11 mouse cellular contexts compared by ENCODE assay signal in genomic region chr4:44104195-44104917, GRCm38 (mm10). TPM values are rescaled to one million over a fixed set of nuclear protein-coding genes. Genes with fewer than 3 reads are reported as not detected.
DNase-seq lines count a peak whose midpoint lies in the region; ATAC-seq and TF ChIP-seq lines count a peak whose summit lies in the region.
"Had no signal": no experiment of that assay in that cellular context is flagged by ENCODE, and none has a peak within 500 bp of the region (broad histone marks: within the 10 kb centered on the region; RNA-seq: fewer than 3 reads in every experiment).

No protein-coding gene starts in this region.

- no peak for TF ChIP-seq CTCF in layer of hippocampus, adult 2 months (conservative IDR thresholded peaks at IDR 0.05)

- 49% methylated on average over 8 of the region's 8 CpGs for WGBS in forebrain, embryonic 10.5 days
- WGBS in forebrain, embryonic 12.5 days, result 55% methylated on average over 8 of the region's 8 CpGs
- 55% methylated on average over 8 of the region's 8 CpGs for WGBS in forebrain, embryonic 14.5 days

- no peak overlapping the region for H3K4me2 ChIP-seq in forebrain, embryonic 12.5 days
- no peak overlapping the region for H3K4me2 ChIP-seq in forebrain, embryonic 14.5 days (ENCODE audit: low read length)
- H3K4me2 ChIP-seq: hindbrain, embryonic 14.5 days; midbrain, embryonic 12.5 days; neural tube, embryonic 15.5 days had no signal

- ATAC-seq in forebrain, embryonic 12.5 days (ENCODE audit: low FRiP score), result no peak
- no peak for ATAC-seq in forebrain, embryonic 14.5 days

- peaks cover 11% of the 10 kb centered on the region for H3K27me3 ChIP-seq in forebrain, embryonic 10.5 days (ENCODE audit: poor library complexity, severe bottlenecking)
- H3K27me3 ChIP-seq in forebrain, embryonic 12.5 days, result no peaks in the 10 kb centered on the region
- no peaks in the 10 kb centered on the region for H3K27me3 ChIP-seq in forebrain, embryonic 14.5 days (replicated peaks; ENCODE audit: control insufficient read depth, insufficient read depth, low read length)
- H3K27me3 ChIP-seq: neural tube, embryonic 15.5 days had no signal

- no peak for DNase-seq in forebrain, embryonic 10.5 days (ENCODE audit: extremely low spot score, low spot score)
- DNase-seq in lung, postnatal 10 days, result peak; percentile 59
- DNase-seq in lung, adult 18-20 months, result no peak
- DNase-seq in kidney, postnatal 4 days, result peak; percentile 29 to 45
- no peak for DNase-seq in layer of hippocampus, adult 2 months (ENCODE audit: low spot score in 2 of 2)
- no peak for DNase-seq in spleen, postnatal 10 days (ENCODE audit: low spot score in 2 of 2)
- no peak for DNase-seq in forebrain, embryonic 14.5 days (ENCODE audit: low spot score)

- peaks cover 34% of the 10 kb centered on the region for H3K4me1 ChIP-seq in forebrain, embryonic 10.5 days
- peaks cover 6% of the 10 kb centered on the region; the same call in 1 of the 2 replicates for H3K4me1 ChIP-seq in forebrain, embryonic 12.5 days
- H3K4me1 ChIP-seq in forebrain, embryonic 14.5 days (ENCODE audit: control insufficient read depth, insufficient read depth, low read length), result peaks cover 4% of the 10 kb centered on the region; the same call in 1 of the 2 replicates

- no peak overlapping the region for H3K4me3 ChIP-seq in forebrain, embryonic 10.5 days
- H3K4me3 ChIP-seq in forebrain, embryonic 12.5 days (replicated peaks), result no peak overlapping the region
- no peak overlapping the region for H3K4me3 ChIP-seq in layer of hippocampus, adult 2 months
- no peak overlapping the region for H3K4me3 ChIP-seq in forebrain, embryonic 14.5 days (ENCODE audit: low read depth, low read length)
- H3K4me3 ChIP-seq: midbrain, embryonic 12.5 days; neural tube, embryonic 15.5 days had no signal

- 0 out of 2 replicates have a peak overlapping the region, but pooled peaks have one; percentile 0 for H3K27ac ChIP-seq in forebrain, embryonic 10.5 days
- no peak overlapping the region for H3K27ac ChIP-seq in forebrain, embryonic 12.5 days
- H3K27ac ChIP-seq in layer of hippocampus, adult 2 months, result no peak overlapping the region
- H3K27ac ChIP-seq in forebrain, embryonic 14.5 days (ENCODE audit: low read depth, low read length), result no peak overlapping the region
- H3K27ac ChIP-seq: hindbrain, embryonic 14.5 days; midbrain, embryonic 12.5 days; neural tube, embryonic 15.5 days had no signal

- H3K9ac ChIP-seq in forebrain, embryonic 12.5 days, result no peak overlapping the region
- H3K9ac ChIP-seq in forebrain, embryonic 14.5 days (ENCODE audit: low read length), result no peak overlapping the region
- H3K9ac ChIP-seq: hindbrain, embryonic 14.5 days; midbrain, embryonic 12.5 days; neural tube, embryonic 15.5 days had no signal

- no peaks in the 10 kb centered on the region for H3K9me3 ChIP-seq in forebrain, embryonic 10.5 days
- H3K9me3 ChIP-seq in forebrain, embryonic 12.5 days, result no peaks in the 10 kb centered on the region
- H3K9me3 ChIP-seq in forebrain, embryonic 14.5 days (replicated peaks; ENCODE audit: control insufficient read depth, low read length), result no peaks in the 10 kb centered on the region
- H3K9me3 ChIP-seq: midbrain, embryonic 12.5 days; neural tube, embryonic 15.5 days had no signal

- no peaks in the 10 kb centered on the region for H3K36me3 ChIP-seq in forebrain, embryonic 10.5 days (replicated peaks)
- no peaks in the 10 kb centered on the region for H3K36me3 ChIP-seq in forebrain, embryonic 12.5 days (replicated peaks)
- H3K36me3 ChIP-seq in forebrain, embryonic 14.5 days (ENCODE audit: control insufficient read depth, insufficient read depth, low read length), result no peaks in the 10 kb centered on the region
- H3K36me3 ChIP-seq: midbrain, embryonic 12.5 days; neural tube, embryonic 15.5 days had no signal

RNA-seq across cellular contexts. Expression of gene Gne, which starts 20.4 kb away (rescaled TPM):
- polyA plus RNA-seq in forebrain, embryonic 10.5 days (2016; fragmentation: Nextera tagmentation; extraction: Ambion mirVana), result 18.0 and 19.2 TPM in 2 replicates
- polyA plus RNA-seq in forebrain, embryonic 12.5 days (2016; fragmentation: Nextera tagmentation; extraction: Ambion mirVana), result 20.1 and 21.2 TPM in 2 replicates
- 10 to 100 TPM; 47.4 to 53.1 TPM for total RNA-seq in layer of hippocampus, adult 2 months (2021)
- polyA plus RNA-seq in forebrain, embryonic 14.5 days (2014; fragmentation: Nextera tagmentation; extraction: Ambion mirVana), result 20.4 and 26.5 TPM in 2 replicates

Comparison
In these comparisons a context has a peak if more than half of its experiments do, and no peak if none do; other contexts are left out.
1. DNase-seq: peak in lung, postnatal 10 days (single experiment) and kidney, postnatal 4 days (2 of 2); none in forebrain, embryonic 10.5 days (single experiment), lung, adult 18-20 months (0 of 2), layer of hippocampus, adult 2 months (0 of 2), spleen, postnatal 10 days (0 of 2) and forebrain, embryonic 14.5 days (single experiment).